Mouse (Mus musculus): ENCODE measurements around the gene Olfr153. TPM values are rescaled to one million over a fixed set of nuclear protein-coding genes. Genes with fewer than 3 reads are reported as not detected.
"Not testable (repeated sequence)": the region's sequence is repeated elsewhere in the genome, so short reads cannot be mapped to it uniquely, and the experiment has no call there.

Gene Olfr153
- polyA plus RNA-seq, 1 experiment = 0.08 TPM

GRCm38 (mm10) chr2:87534826-87535225, 3.2 kb downstream of the Olfr153 start:
- Histone ChIP-seq H3K4me1 (ENCODE audit: control insufficient read depth, insufficient read depth, low read length) (no peaks in the 10 kb centered on the region), H3K4me3 (replicated peaks; ENCODE audit: insufficient read depth, low read depth, low read length) (no peak overlapping the region), H3K27ac (ENCODE audit: insufficient read depth, low read length) (no peak overlapping the region), H3K27me3 (ENCODE audit: control insufficient read depth, insufficient read depth, low read length) (no peaks in the 10 kb centered on the region)
- 52% methylated on average over 2 of the region's 2 CpGs for WGBS
- DNase-seq = no peak
- TF ChIP-seq POLR2A (IDR thresholded peaks at IDR 0.05; ENCODE audit: borderline replicate concordance, insufficient read depth, low read length) (no peak), CTCF (IDR thresholded peaks at IDR 0.05; ENCODE audit: borderline replicate concordance, insufficient read depth, low read depth, low read length) (no peak)

- TF ChIP-seq CTCF (IDR thresholded peaks at IDR 0.05; ENCODE audit: borderline replicate concordance, insufficient read depth, low read depth, low read length) (no peak), POLR2A (IDR thresholded peaks at IDR 0.05; ENCODE audit: borderline replicate concordance, insufficient read depth, low read length) (no peak)
- H3K27me3 ChIP-seq (ENCODE audit: control insufficient read depth, insufficient read depth, low read length) = no peaks in the 10 kb centered on the region
- no peak within 1 kb of the TSS for H3K27ac ChIP-seq (ENCODE audit: insufficient read depth, low read length)
- DNase-seq = no peak
- no peaks in the 10 kb centered on the region for H3K4me1 ChIP-seq (ENCODE audit: control insufficient read depth, insufficient read depth, low read length)
- WGBS = 81% methylated on average over 1 of the region's 1 CpGs
- H3K4me3 ChIP-seq (replicated peaks; ENCODE audit: insufficient read depth, low read depth, low read length) = no peak within 1 kb of the TSS
Observed at GRCm38 (mm10) chr2:87545442-87545841, 13.8 kb downstream of the Olfr153 start, which contains the start of gene Olfr1128. Gene Olfr1128, minus strand, starts transcription at chr2:87545542.

GRCm38 (mm10) chr2:87573602-87574001, 42.0 kb downstream of the Olfr153 start, which contains the start of gene Olfr1129:
Gene Olfr1129, plus strand, starts transcription at chr2:87573902.
- not testable (repeated sequence) for H3K4me1 ChIP-seq (ENCODE audit: control insufficient read depth, insufficient read depth, low read length); DNase-seq; H3K27ac ChIP-seq (ENCODE audit: insufficient read depth, low read length); H3K27me3 ChIP-seq (ENCODE audit: control insufficient read depth, insufficient read depth, low read length); H3K4me3 ChIP-seq (replicated peaks; ENCODE audit: insufficient read depth, low read depth, low read length)
- 65% methylated on average over 1 of the region's 1 CpGs for WGBS

Other genes with a start within 250 kb of the Olfr153 start
- not detected in 2 replicates for gene Olfr1118, start 224.2 kb upstream of the Olfr153 start, polyA plus RNA-seq (2012; rRNA removed)
- not detected in 2 replicates for gene Olfr1120, start 177.0 kb upstream of the Olfr153 start, polyA plus RNA-seq (2012; rRNA removed)
- gene Olfr1121, start 161.9 kb upstream of the Olfr153 start, polyA plus RNA-seq (2012; rRNA removed) = not detected in 2 replicates
- not detected in 2 replicates for gene Olfr1122, start 145.9 kb upstream of the Olfr153 start, polyA plus RNA-seq (2012; rRNA removed)
- not detected in 2 replicates for gene Olfr1123, start 115.2 kb upstream of the Olfr153 start, polyA plus RNA-seq (2012; rRNA removed)
- gene Olfr1124, start 101.5 kb upstream of the Olfr153 start, polyA plus RNA-seq (2012; rRNA removed) = not detected in 2 replicates
- not detected in 2 replicates for gene Olfr1126, start 77.8 kb upstream of the Olfr153 start, polyA plus RNA-seq (2012; rRNA removed)
- gene Pramel7, start 34.7 kb upstream of the Olfr153 start, polyA plus RNA-seq (2012; rRNA removed) = not detected in 2 replicates
- gene Pramel6, start 25.2 kb upstream of the Olfr153 start, polyA plus RNA-seq (2012; rRNA removed) = not detected in 2 replicates
- gene Olfr1128, start 13.7 kb downstream of the Olfr153 start, polyA plus RNA-seq (2012; rRNA removed) = not detected in 2 replicates
- not detected in 2 replicates for gene Olfr1129, start 42.1 kb downstream of the Olfr153 start, polyA plus RNA-seq (2012; rRNA removed)
- not detected in 2 replicates for gene Olfr1130, start 74.4 kb downstream of the Olfr153 start, polyA plus RNA-seq (2012; rRNA removed)
- not detected in 2 replicates for gene Olfr1131, start 95.3 kb downstream of the Olfr153 start, polyA plus RNA-seq (2012; rRNA removed)
- gene Olfr1132, start 105.7 kb downstream of the Olfr153 start, polyA plus RNA-seq (2012; rRNA removed) = not detected in 2 replicates
- not detected in 2 replicates for gene Olfr1133, start 115.6 kb downstream of the Olfr153 start, polyA plus RNA-seq (2012; rRNA removed)
- not detected in 2 replicates for gene Olfr1134, start 126.7 kb downstream of the Olfr153 start, polyA plus RNA-seq (2012; rRNA removed)
- not detected in 2 replicates for gene Olfr1135, start 141.9 kb downstream of the Olfr153 start, polyA plus RNA-seq (2012; rRNA removed)
- not detected in 2 replicates for gene Olfr1136, start 162.2 kb downstream of the Olfr153 start, polyA plus RNA-seq (2012; rRNA removed)
- gene Olfr1137, start 181.4 kb downstream of the Olfr153 start, polyA plus RNA-seq (2012; rRNA removed) = not detected in 2 replicates
- gene Olfr1138, start 208.2 kb downstream of the Olfr153 start, polyA plus RNA-seq (2012; rRNA removed) = not detected in 2 replicates
- not detected in 2 replicates for gene Olfr1140, start 212.0 kb downstream of the Olfr153 start, polyA plus RNA-seq (2012; rRNA removed)
- gene Olfr1141, start 222.2 kb downstream of the Olfr153 start, polyA plus RNA-seq (2012; rRNA removed) = not detected in 2 replicates
- gene Olfr152, start 247.7 kb downstream of the Olfr153 start, polyA plus RNA-seq (2012; rRNA removed) = not detected in 2 replicates

Data from cerebellum, adult 2 months (tissue).